Mouse (Mus musculus): ENCODE data around the gene Mrps2. TPM values are rescaled to one million over a fixed set of nuclear protein-coding genes. Genes with fewer than 3 reads are reported as not detected.

Gene Mrps2
- polyA plus RNA-seq, 1 experiment from 2014 or later: 58.5 TPM

GRCm38 (mm10) chr2:28517206-28517909, 49.5 kb downstream of the Mrps2 start:
- Histone ChIP-seq H3K4me3 (ENCODE audit: low read depth, low read length) (no peak overlapping the region), H3K9ac (replicated peaks; ENCODE audit: low read depth, low read length) (no peak overlapping the region), H3K27ac (ENCODE audit: low read length) (no peak overlapping the region), H3K4me2 (replicated peaks; ENCODE audit: low read depth, low read length) (no peak overlapping the region), H3K27me3 (ENCODE audit: control insufficient read depth, insufficient read depth, low read length) (no peaks in the 10 kb centered on the region), H3K36me3 (ENCODE audit: control insufficient read depth, insufficient read depth, low read length) (no peaks in the 10 kb centered on the region), H3K9me3 (ENCODE audit: control insufficient read depth, low read depth, low read length) (no peaks in the 10 kb centered on the region), H3K4me1 (ENCODE audit: control insufficient read depth, insufficient read depth, low read length) (peaks cover 16% of the 10 kb centered on the region)
- peak; percentile 25; the same call in 1 of the 2 replicates for ATAC-seq (ENCODE audit: insufficient number of reproducible peaks, insufficient read depth, low FRiP score, low read depth)
- WGBS: 39% methylated on average over 5 of the region's 5 CpGs

GRCm38 (mm10) chr2:28518231-28518630, 50.4 kb downstream of the Mrps2 start:
- WGBS: 22% methylated on average over 2 of the region's 2 CpGs
- H3K4me3 ChIP-seq (ENCODE audit: low read depth, low read length): no peak overlapping the region
- H3K4me2 ChIP-seq (replicated peaks; ENCODE audit: low read depth, low read length): no peak overlapping the region
- H3K27ac ChIP-seq (ENCODE audit: low read length): no peak overlapping the region
- no peak overlapping the region for H3K9ac ChIP-seq (replicated peaks; ENCODE audit: low read depth, low read length)
- H3K27me3 ChIP-seq (ENCODE audit: control insufficient read depth, insufficient read depth, low read length): no peaks in the 10 kb centered on the region
- no peak for ATAC-seq (ENCODE audit: insufficient number of reproducible peaks, insufficient read depth, low FRiP score, low read depth)
- H3K4me1 ChIP-seq (ENCODE audit: control insufficient read depth, insufficient read depth, low read length): peaks cover 17% of the 10 kb centered on the region
- H3K9me3 ChIP-seq (ENCODE audit: control insufficient read depth, low read depth, low read length): no peaks in the 10 kb centered on the region
- no peaks in the 10 kb centered on the region for H3K36me3 ChIP-seq (ENCODE audit: control insufficient read depth, insufficient read depth, low read length)

- no peaks in the 10 kb centered on the region for H3K36me3 ChIP-seq (ENCODE audit: control insufficient read depth, insufficient read depth, low read length)
- 82% methylated on average over 5 of the region's 5 CpGs for WGBS
- H3K4me1 ChIP-seq (ENCODE audit: control insufficient read depth, insufficient read depth, low read length): peaks cover 23% of the 10 kb centered on the region
- H3K9ac ChIP-seq (replicated peaks; ENCODE audit: low read depth, low read length): no peak overlapping the region
- no peak overlapping the region for H3K4me2 ChIP-seq (replicated peaks; ENCODE audit: low read depth, low read length)
- no peak overlapping the region for H3K27ac ChIP-seq (ENCODE audit: low read length)
- no peak for ATAC-seq (ENCODE audit: insufficient number of reproducible peaks, insufficient read depth, low FRiP score, low read depth)
- H3K9me3 ChIP-seq (ENCODE audit: control insufficient read depth, low read depth, low read length): no peaks in the 10 kb centered on the region
- no peak overlapping the region for H3K4me3 ChIP-seq (ENCODE audit: low read depth, low read length)
- H3K27me3 ChIP-seq (ENCODE audit: control insufficient read depth, insufficient read depth, low read length): no peaks in the 10 kb centered on the region
Measured at GRCm38 (mm10) chr2:28520581-28520980, 52.7 kb downstream of the Mrps2 start.

Other genes starting within 250 kb of the Mrps2 start
- gene Ppp1r26, start 21.3 kb upstream of the Mrps2 start, polyA plus RNA-seq (2014; fragmentation: Nextera tagmentation; extraction: Ambion mirVana): 4.4 and 4.7 TPM in 2 replicates
- 1.1 and 1.4 TPM in 2 replicates for gene 1700007K13Rik, start 1.7 kb upstream of the Mrps2 start, polyA plus RNA-seq (2014; fragmentation: Nextera tagmentation; extraction: Ambion mirVana)
- gene Gbgt1, start 28.8 kb downstream of the Mrps2 start, polyA plus RNA-seq (2014; fragmentation: Nextera tagmentation; extraction: Ambion mirVana): 2.9 and 3.1 TPM in 2 replicates
- gene Gm10134, start 38.0 kb downstream of the Mrps2 start, polyA plus RNA-seq (2014; fragmentation: Nextera tagmentation; extraction: Ambion mirVana): 6.6 and 7.5 TPM in 2 replicates
- 36.2 and 38.6 TPM in 2 replicates for gene Ralgds, start 45.1 kb downstream of the Mrps2 start, polyA plus RNA-seq (2014; fragmentation: Nextera tagmentation; extraction: Ambion mirVana)
- gene Cel, start 95.3 kb downstream of the Mrps2 start, polyA plus RNA-seq (2014; fragmentation: Nextera tagmentation; extraction: Ambion mirVana): 28.9 TPM in 1 of 2 replicates, not detected in the other
- 29.0 and 30.5 TPM in 2 replicates for gene Gtf3c5, start 115.7 kb downstream of the Mrps2 start, polyA plus RNA-seq (2014; fragmentation: Nextera tagmentation; extraction: Ambion mirVana)
- 0.55 and 0.56 TPM in 2 replicates for gene Gfi1b, start 153.9 kb downstream of the Mrps2 start, polyA plus RNA-seq (2014; fragmentation: Nextera tagmentation; extraction: Ambion mirVana)
- 20.5 and 22.7 TPM in 2 replicates for gene Tsc1, start 173.2 kb downstream of the Mrps2 start, polyA plus RNA-seq (2014; fragmentation: Nextera tagmentation; extraction: Ambion mirVana)
- gene Spaca9, start 231.7 kb downstream of the Mrps2 start, polyA plus RNA-seq (2014; fragmentation: Nextera tagmentation; extraction: Ambion mirVana): 1.6 and 2.1 TPM in 2 replicates
- 0.42 and 0.59 TPM in 2 replicates for gene Ak8, start 232.1 kb downstream of the Mrps2 start, polyA plus RNA-seq (2014; fragmentation: Nextera tagmentation; extraction: Ambion mirVana)

All from stomach, embryonic 14.5 days (tissue).